Mouse (Mus musculus): ENCODE measurements around the gene Prex1.
"Not testable (repeated sequence)": the region's sequence is repeated elsewhere in the genome, so short reads cannot be mapped to it uniquely, and the experiment has no call there.

The Prex1 gene

GRCm38 (mm10) chr2:166517392-166518174 lies 196.0 kb downstream of the Prex1 start:
- not testable (repeated sequence) for DNase-seq (ENCODE audit: low read depth, low spot score)

- DNase-seq (ENCODE audit: low read depth, low spot score), result no peak
Measured at GRCm38 (mm10) chr2:166516818-166517353, 196.7 kb downstream of the Prex1 start.

All from c-Kit-negative CD71-positive TER-119-positive erythroid progenitor cells, embryonic 14.5 days (primary cell).